Mouse (Mus musculus) forebrain, postnatal 0 days (tissue): ENCODE results near the gene Rlbp1. TPM values are rescaled to one million over a fixed set of nuclear protein-coding genes. Genes with fewer than 3 reads are reported as not detected.

ENCODE experiments used
- ATAC-seq: fragments of 200-750 bp; cut with Nextera tagmentation; 2 replicates; pipeline ENCODE4 v1.8.0; 2017; ENCODE audit warnings: mild to moderate bottlenecking, moderate library complexity
- DNase-seq: peaks from one replicate; pipeline ENCODE4 v3.0.0-alpha.2; 2015
- H3K27ac ChIP-seq: fragments of 300-500 bp; sonication (generic); 2 replicates; pipeline ENCODE4 v1.5.1; 2014; ENCODE audit warnings: low read depth, mild to moderate bottlenecking, antibody characterized with exemption, low read length, moderate library complexity, mixed read lengths
- H3K27me3 ChIP-seq: fragments of 300-500 bp; sonication (generic); 2 replicates; pipeline ENCODE4 v1.6.1; 2014; ENCODE audit warnings: mild to moderate bottlenecking, low read length, mixed read lengths; ENCODE audit not compliant: insufficient read depth
- H3K36me3 ChIP-seq: fragments of 300-500 bp; sonication (generic); 2 replicates; pipeline ENCODE4 v1.6.1; 2014; ENCODE audit warnings: mild to moderate bottlenecking, moderate library complexity; ENCODE audit not compliant: insufficient read depth
- H3K4me1 ChIP-seq: fragments of 300-500 bp; sonication (generic); 2 replicates; pipeline ENCODE4 v1.6.1; 2014; ENCODE audit warnings: antibody characterized with exemption; ENCODE audit not compliant: insufficient read depth
- H3K4me2 ChIP-seq: fragments of 300-500 bp; sonication (generic); 2 replicates; pipeline ENCODE4 v1.6.1; 2014; ENCODE audit warnings: low read depth, mild to moderate bottlenecking, moderate library complexity
- H3K4me3 ChIP-seq: fragments of 300-500 bp; sonication (generic); 2 replicates; pipeline ENCODE4 v1.5.1; 2014; ENCODE audit warnings: low read depth, low read length, mixed read lengths
- H3K9ac ChIP-seq: fragments of 300-500 bp; sonication (generic); 2 replicates; pipeline ENCODE4 v1.6.1; 2014; ENCODE audit warnings: mild to moderate bottlenecking
- H3K9me3 ChIP-seq: fragments of 300-500 bp; sonication (generic); 2 replicates; pipeline ENCODE4 v1.6.1; 2016; ENCODE audit warnings: low read length
- CTCF ChIP-seq: sonication (generic); IDR thresholded peaks from 2 replicates; pipeline ENCODE4 v1.5.1; 2016; ENCODE audit warnings: antibody characterized with exemption, control low read depth, low read depth
- WGBS: fragments of 180-500 bp; shearing (Covaris S2); extraction: QIAGEN DNeasy Blood & Tissue Kit; methylation state at CpG from one replicate; pipeline ENCODE4 v1.1.7; 2014; 5-methylcytosine and 5-hydroxymethylcytosine counted together
- polyA plus RNA-seq: library from polyadenylated mRNA; unstranded; fragments of >200 nt; fragmentation: Nextera tagmentation; extraction: Ambion mirVana; gene quantifications from 2 replicates; pipeline ENCODE4 v1.2.1, GENCODE M21; 2015
- total RNA-seq: library from RNA; depleted of rRNA; stranded (reverse); fragments of >200 nt; gene quantifications from 2 replicates; pipeline ENCODE4 v1.2.3, GENCODE M21; 2014

Gene Rlbp1
- total and polyA plus RNA-seq, 2 experiments from 2014 or later = 41.0 to 46.2 TPM

DNA sequence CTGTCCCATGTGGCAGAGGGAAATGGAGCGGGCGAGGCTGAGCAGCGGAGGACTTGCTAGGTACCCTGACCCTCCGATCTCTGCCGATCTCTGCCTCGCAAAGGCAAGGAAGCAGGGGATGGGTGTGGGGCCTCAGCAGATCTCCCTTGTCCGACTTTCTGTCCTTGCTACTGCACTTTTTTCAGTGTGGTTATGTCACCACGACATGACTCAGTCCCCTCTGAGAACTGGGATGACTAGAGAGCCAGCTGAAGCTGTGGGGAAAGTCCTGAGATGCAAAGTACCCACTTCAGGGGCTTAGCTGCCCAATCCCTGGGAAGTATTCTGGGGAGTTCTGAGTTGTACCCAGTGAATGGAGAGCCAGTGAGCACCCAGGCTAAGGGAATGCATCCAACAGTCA, 292 bp upstream of the Rlbp1 start:
- Histone ChIP-seq H3K4me2 (peak overlapping the region; percentile 35; the same call in 1 of the 2 replicates), H3K9me3 (no peaks in the 10 kb centered on the region), H3K27me3 (no peaks in the 10 kb centered on the region), H3K4me3 (no peak overlapping the region), H3K9ac (peak overlapping the region; percentile 39; the same call in 1 of the 2 replicates), H3K4me1 (no peaks in the 10 kb centered on the region), H3K36me3 (no peaks in the 10 kb centered on the region), H3K27ac (peak overlapping the region; percentile 70)
- 44% methylated on average over 8 of the region's 8 CpGs for WGBS
- TF ChIP-seq CTCF = no peak
- DNase-seq = no peak
- no peak; the same call in 1 of the 2 replicates for ATAC-seq

DNA sequence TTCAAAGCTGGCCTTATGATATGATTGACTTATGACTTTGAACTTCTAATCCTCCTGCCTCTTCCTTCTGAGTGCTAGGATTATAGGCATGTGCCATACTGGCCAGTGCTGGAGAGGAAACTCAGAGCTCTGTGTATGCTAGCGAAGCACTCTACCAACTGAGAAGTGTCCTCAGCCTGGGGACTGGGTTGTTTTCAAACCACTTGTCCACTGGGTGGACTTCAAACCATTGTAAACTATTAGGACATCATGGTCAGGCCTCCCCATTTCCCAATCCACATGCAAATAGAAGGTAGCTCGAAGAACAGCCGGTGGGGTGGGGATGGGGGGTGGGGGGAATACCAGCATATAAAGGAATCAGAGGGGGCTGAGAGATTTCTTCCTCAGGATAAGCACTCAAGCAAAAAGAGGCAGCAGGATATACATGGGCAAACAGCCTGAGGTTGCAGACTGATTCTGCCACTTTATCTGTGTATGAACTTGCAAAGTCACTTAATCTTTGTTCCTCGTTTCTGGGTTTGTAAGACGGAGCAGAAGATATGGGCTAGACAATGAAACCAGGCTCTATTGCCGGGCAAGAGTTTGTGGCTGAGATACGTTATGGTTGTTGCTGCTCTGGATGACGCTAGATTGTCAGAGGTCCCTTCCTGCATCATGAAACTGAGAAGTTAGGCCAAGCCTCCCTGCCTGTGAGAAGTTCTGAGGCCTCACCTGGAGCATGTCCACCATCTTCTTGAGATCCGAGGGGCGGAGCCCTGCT, 10.2 kb downstream of the Rlbp1 start:
- Histone ChIP-seq H3K9ac (no peak overlapping the region), H3K27ac (no peak overlapping the region), H3K4me3 (no peak overlapping the region), H3K9me3 (no peaks in the 10 kb centered on the region), H3K4me1 (no peaks in the 10 kb centered on the region), H3K27me3 (no peaks in the 10 kb centered on the region), H3K36me3 (no peaks in the 10 kb centered on the region), H3K4me2 (no peak overlapping the region)
- no peak for TF ChIP-seq CTCF
- ATAC-seq (no peak), DNase-seq (no peak)
- WGBS = 87% methylated on average over 10 of the region's 10 CpGs

DNA sequence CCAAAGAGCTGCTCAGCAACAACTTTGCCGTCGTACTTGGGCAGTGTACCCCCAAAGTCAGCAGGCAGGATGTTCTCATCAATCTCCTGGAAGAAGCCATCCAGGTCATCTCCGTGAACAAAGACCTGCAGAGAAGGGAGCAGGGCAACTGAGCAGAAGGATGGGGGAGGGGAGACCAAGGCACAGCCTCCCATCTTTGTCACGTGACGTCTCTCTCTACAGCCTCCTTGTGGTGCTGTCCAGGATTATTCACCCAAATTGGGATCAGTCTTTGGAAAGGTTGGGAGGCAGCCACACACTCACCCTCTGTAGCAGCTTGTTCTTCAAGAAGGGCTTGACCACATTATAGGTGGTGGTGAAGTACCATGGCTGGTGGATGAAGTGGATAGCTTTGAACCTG, 11.3 kb downstream of the Rlbp1 start:
- Histone ChIP-seq H3K27ac (no peak overlapping the region), H3K27me3 (no peaks in the 10 kb centered on the region), H3K36me3 (no peaks in the 10 kb centered on the region), H3K4me2 (no peak overlapping the region), H3K4me1 (no peaks in the 10 kb centered on the region), H3K9ac (no peak overlapping the region), H3K4me3 (no peak overlapping the region), H3K9me3 (no peaks in the 10 kb centered on the region)
- 75% methylated on average over 5 of the region's 5 CpGs for WGBS
- no peak for TF ChIP-seq CTCF
- no peak for DNase-seq
- no peak for ATAC-seq

DNA sequence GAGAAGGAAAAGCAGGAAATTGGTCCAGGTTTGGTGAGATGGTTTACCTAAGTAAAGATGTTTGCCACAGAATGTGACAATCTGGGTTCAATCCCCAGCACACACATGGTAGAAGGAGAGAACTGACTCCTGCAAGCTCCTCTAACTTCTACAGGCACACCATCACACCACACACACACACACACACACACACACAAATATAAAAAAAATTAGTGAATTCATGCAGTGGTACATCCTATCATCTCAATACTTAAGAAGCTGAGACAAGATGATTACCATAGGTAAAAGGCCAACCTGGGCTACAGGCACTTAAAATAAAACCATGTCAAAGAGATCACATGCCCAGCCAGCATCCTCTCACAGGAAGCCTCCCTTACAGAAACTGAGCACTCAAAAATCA, 12.8 kb downstream of the Rlbp1 start:
- Histone ChIP-seq H3K27me3 (no peaks in the 10 kb centered on the region), H3K4me3 (no peak overlapping the region), H3K36me3 (no peaks in the 10 kb centered on the region), H3K9ac (no peak overlapping the region), H3K27ac (no peak overlapping the region), H3K9me3 (no peaks in the 10 kb centered on the region), H3K4me2 (no peak overlapping the region), H3K4me1 (no peaks in the 10 kb centered on the region)
- ATAC-seq = no peak
- DNase-seq = no peak
- TF ChIP-seq CTCF = no peak

DNA sequence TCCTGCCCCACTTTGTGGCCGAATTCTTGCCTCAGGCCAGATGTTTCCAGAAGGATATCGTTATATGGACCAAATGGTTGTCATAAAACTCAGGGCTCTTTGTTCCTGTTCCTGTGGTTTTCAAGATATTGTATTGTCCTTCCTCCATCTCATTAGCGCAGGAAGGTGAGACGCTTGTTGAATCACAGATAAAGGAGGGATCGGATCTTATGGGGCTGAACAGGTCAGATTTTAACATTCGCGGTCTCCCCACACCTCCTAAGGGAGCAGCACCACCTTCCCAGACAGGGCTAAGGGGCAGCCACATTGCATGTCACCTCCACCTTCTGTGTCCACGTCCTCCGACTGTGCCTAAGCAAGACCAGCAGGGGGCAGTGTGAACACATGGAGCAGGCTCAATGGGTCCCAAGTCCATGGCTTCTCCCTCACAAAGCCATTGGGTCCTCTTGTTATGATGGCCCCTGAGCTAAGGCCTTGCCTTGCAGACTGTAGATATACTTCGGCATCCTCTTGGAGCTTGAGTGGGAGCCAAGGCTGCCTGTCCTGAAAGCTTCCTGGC, 15.4 kb downstream of the Rlbp1 start:
- H3K9me3 ChIP-seq = no peaks in the 10 kb centered on the region
- H3K36me3 ChIP-seq = no peaks in the 10 kb centered on the region
- DNase-seq (peak; percentile 74), ATAC-seq (peak; percentile 73)
- 50% methylated on average over 10 of the region's 10 CpGs for WGBS
- H3K27me3 ChIP-seq = no peaks in the 10 kb centered on the region
- peak; percentile 91 for TF ChIP-seq CTCF
- no peak overlapping the region for H3K27ac ChIP-seq
- no peaks in the 10 kb centered on the region for H3K4me1 ChIP-seq
- H3K4me2 ChIP-seq = no peak overlapping the region
- no peak overlapping the region for H3K9ac ChIP-seq
- H3K4me3 ChIP-seq = no peak overlapping the region

DNA sequence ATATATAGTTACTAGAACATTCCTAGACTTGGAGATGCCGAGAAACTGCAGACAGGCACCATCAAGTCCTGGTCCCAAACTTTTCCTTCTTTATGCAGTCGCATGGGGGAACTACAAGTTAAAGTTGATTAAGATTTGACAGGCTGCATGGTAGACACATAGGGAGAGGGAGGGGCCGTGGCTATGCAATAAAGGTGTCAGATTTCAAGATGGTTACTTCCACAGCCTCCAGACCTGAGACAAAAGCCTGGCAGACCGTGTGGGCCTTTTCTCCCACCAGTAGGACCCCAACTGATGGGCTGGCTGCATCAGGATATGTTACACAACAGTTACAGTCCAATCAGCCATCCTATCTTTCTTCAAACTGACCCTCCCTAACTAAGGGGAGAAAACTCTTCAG, 17.4 kb downstream of the Rlbp1 start:
- WGBS = 52% methylated on average over 4 of the region's 4 CpGs

DNA sequence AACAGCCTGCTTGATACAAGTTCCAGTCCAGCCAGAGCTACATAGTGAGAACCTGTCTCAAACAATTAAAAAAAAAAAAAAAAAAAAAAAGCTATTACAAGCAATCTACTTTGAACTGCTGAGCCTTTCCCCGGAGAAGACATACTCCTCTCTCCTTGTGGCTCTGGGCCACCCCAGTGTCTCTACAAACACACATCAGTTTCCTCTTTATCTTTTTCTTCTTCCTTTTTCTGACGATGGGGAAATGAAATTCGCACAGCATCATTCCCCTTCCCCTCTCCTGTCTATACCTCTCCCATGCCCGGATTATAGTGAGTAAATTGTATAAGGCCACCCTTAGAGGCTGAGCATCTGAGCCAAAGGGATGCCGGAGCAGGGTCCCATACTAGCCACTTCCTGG, 18.2 kb downstream of the Rlbp1 start:
- no peak overlapping the region for H3K4me3 ChIP-seq
- WGBS = 86% methylated on average over 5 of the region's 5 CpGs

More for the DNA sequence above, 17.4 kb downstream of the Rlbp1 start:
- Histone ChIP-seq H3K4me1 (no peaks in the 10 kb centered on the region), H3K36me3 (0 out of 2 replicates have a peak, but pooled peaks cover 8% of the 10 kb centered on the region), H3K4me3 (no peak overlapping the region), H3K27me3 (no peaks in the 10 kb centered on the region), H3K27ac (no peak overlapping the region), H3K4me2 (no peak overlapping the region), H3K9ac (no peak overlapping the region), H3K9me3 (no peaks in the 10 kb centered on the region)
- TF ChIP-seq CTCF = no peak
- ATAC-seq (no peak), DNase-seq (no peak)

More for the DNA sequence above, 18.2 kb downstream of the Rlbp1 start:
- ATAC-seq (no peak), DNase-seq (no peak)
- 0 out of 2 replicates have a peak, but pooled peaks cover 8% of the 10 kb centered on the region for H3K36me3 ChIP-seq
- no peaks in the 10 kb centered on the region for H3K9me3 ChIP-seq
- H3K4me2 ChIP-seq = no peak overlapping the region
- H3K27me3 ChIP-seq = no peaks in the 10 kb centered on the region
- H3K27ac ChIP-seq = no peak overlapping the region
- H3K9ac ChIP-seq = no peak overlapping the region
- no peak for TF ChIP-seq CTCF
- no peaks in the 10 kb centered on the region for H3K4me1 ChIP-seq
